Mouse (Mus musculus): ENCODE data around the gene Prr5.

DNA sequence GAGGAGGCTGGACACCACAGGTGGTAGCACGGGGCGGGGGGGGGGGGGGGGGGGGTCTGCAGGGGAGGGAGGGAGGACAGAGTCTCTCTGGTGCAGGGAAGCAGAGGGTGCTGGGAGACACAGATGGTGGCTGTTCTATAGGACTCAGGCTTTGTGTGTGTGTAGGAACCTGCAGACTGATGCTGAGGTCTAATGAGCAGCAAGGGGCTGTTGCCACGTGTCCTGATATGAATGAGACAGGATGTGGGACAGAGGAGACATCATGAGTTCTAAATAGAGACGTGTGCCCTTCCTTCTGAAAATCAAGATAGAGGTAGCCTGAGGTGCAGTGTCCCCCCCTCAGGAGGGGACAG, 67.5 kb downstream of the Prr5 start:
- TF ChIP-seq CTCF (IDR thresholded peaks at IDR 0.05; ENCODE audit: low read depth, low read length) (no peak), POLR2A (IDR thresholded peaks at IDR 0.05; ENCODE audit: borderline replicate concordance, low read depth, low read length) (no peak)

Data from bone marrow macrophage, adult 2 months (primary cell).